Mouse (Mus musculus) forebrain, embryonic 11.5 days (tissue): ENCODE measurements around the gene Nrp1. TPM values are rescaled to one million over a fixed set of nuclear protein-coding genes. Genes with fewer than 3 reads are reported as not detected.

Experiments used
- ATAC-seq: fragments of 200-750 bp; cut with Nextera tagmentation; replicated peaks from 2 replicates; pipeline ENCODE4 v1.8.0; 2017; ENCODE audit warnings: moderate TSS enrichment; ENCODE audit not compliant: low FRiP score
- DNase-seq: peaks from one replicate; pipeline ENCODE4 v3.0.0-alpha.2; 2017; ENCODE audit warnings: low spot score
- H3K27ac ChIP-seq: fragments of 300-500 bp; sonication (generic); 2 replicates; pipeline ENCODE4 v1.5.1; 2014; ENCODE audit warnings: low read depth, low read length
- H3K27me3 ChIP-seq: fragments of 300-500 bp; sonication (generic); 2 replicates; pipeline ENCODE4 v1.6.1; 2014; ENCODE audit warnings: mild to moderate bottlenecking, low read length, mixed read lengths; ENCODE audit not compliant: control insufficient read depth, insufficient read depth
- H3K36me3 ChIP-seq: fragments of 300-500 bp; sonication (generic); 2 replicates; pipeline ENCODE4 v1.6.1; 2014; ENCODE audit warnings: mild to moderate bottlenecking, low read length, moderate library complexity, mixed read lengths; ENCODE audit not compliant: control insufficient read depth, insufficient read depth
- H3K4me1 ChIP-seq: fragments of 300-500 bp; sonication (generic); replicated peaks from 2 replicates; pipeline ENCODE4 v1.6.1; 2014; ENCODE audit warnings: low read length, mixed read lengths; ENCODE audit not compliant: control insufficient read depth, insufficient read depth
- H3K4me2 ChIP-seq: fragments of 300-500 bp; sonication (generic); 2 replicates; pipeline ENCODE4 v1.6.1; 2014; ENCODE audit warnings: low read depth, mild to moderate bottlenecking, low read length, moderate library complexity, mixed read lengths; ENCODE audit not compliant: severe bottlenecking
- H3K4me3 ChIP-seq: fragments of 300-500 bp; sonication (generic); 2 replicates; pipeline ENCODE4 v1.5.1; 2014; ENCODE audit warnings: low read depth, low read length
- H3K9ac ChIP-seq: fragments of 300-500 bp; sonication (generic); 2 replicates; pipeline ENCODE4 v1.6.1; 2014; ENCODE audit warnings: low read length
- H3K9me3 ChIP-seq: fragments of 300-500 bp; sonication (generic); 2 replicates; pipeline ENCODE4 v1.6.1; 2016; ENCODE audit warnings: low read length, mixed read lengths; ENCODE audit not compliant: control insufficient read depth
- WGBS: fragments of 180-500 bp; shearing (Covaris S2); extraction: QIAGEN DNeasy Blood & Tissue Kit; methylation state at CpG from one replicate; pipeline ENCODE4 v1.1.7; 2014; 5-methylcytosine and 5-hydroxymethylcytosine counted together
- polyA plus RNA-seq: library from polyadenylated mRNA; unstranded; fragments of >200 nt; fragmentation: Nextera tagmentation; extraction: Ambion mirVana; gene quantifications from 2 replicates; pipeline ENCODE4 v1.2.1, GENCODE M21; 2014

Nrp1 gene
- polyA plus RNA-seq: 28.0 and 28.3 TPM in 2 replicates

DNA sequence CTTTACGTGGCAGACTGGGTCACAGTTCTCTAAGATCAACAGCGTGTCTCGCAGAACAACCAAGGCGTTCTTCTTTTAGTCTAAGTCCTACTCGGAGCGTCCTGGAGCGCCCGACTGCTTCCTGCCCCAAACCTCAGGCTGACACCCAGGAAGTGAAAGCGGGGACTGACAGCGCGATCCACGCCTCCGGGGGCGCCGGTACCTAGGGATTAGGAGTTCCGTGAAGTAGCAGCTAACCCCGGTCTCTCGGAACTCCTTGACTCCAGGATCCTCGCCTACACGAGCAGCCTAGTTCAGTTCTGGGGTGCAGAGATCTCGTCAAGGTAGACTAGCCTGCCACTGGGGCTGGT lies at the start of gene Nrp1:
TSS of gene Nrp1 (plus strand) at position 199 of the 350 bp plus-strand sequence.
- H3K9me3 ChIP-seq: no peaks in the 10 kb centered on the region
- peak within 1 kb of the TSS; percentile 55 for H3K4me3 ChIP-seq
- no peaks in the 10 kb centered on the region for H3K36me3 ChIP-seq
- H3K4me2 ChIP-seq: peak within 1 kb of the TSS; percentile 99
- H3K27ac ChIP-seq: peak within 1 kb of the TSS; percentile 77
- peak; percentile 73 for DNase-seq
- ATAC-seq: peak; percentile 2; the same call in 1 of the 2 replicates
- H3K27me3 ChIP-seq: peaks cover 12% of the 10 kb centered on the region; the same call in 1 of the 2 replicates
- peak within 1 kb of the TSS; percentile 69 for H3K9ac ChIP-seq
- peaks cover 10% of the 10 kb centered on the region for H3K4me1 ChIP-seq
- WGBS: under 1% methylated on average over 21 of the region's 21 CpGs

GRCm38 (mm10) chr8:128320797-128321196 lies 37.6 kb upstream of the Nrp1 start:
- Histone ChIP-seq H3K4me1 (no peaks in the 10 kb centered on the region), H3K4me3 (no peak overlapping the region), H3K9ac (no peak overlapping the region), H3K4me2 (no peak overlapping the region), H3K36me3 (no peaks in the 10 kb centered on the region), H3K9me3 (no peaks in the 10 kb centered on the region), H3K27me3 (no peaks in the 10 kb centered on the region), H3K27ac (no peak overlapping the region)
- 90% methylated on average over 2 of the region's 2 CpGs for WGBS
- ATAC-seq (no peak), DNase-seq (no peak)

GRCm38 (mm10) chr8:128327281-128327680 lies 31.1 kb upstream of the Nrp1 start:
- Histone ChIP-seq H3K4me3 (no peak overlapping the region), H3K36me3 (no peaks in the 10 kb centered on the region), H3K9me3 (no peaks in the 10 kb centered on the region), H3K27me3 (no peaks in the 10 kb centered on the region), H3K4me2 (no peak overlapping the region), H3K4me1 (no peaks in the 10 kb centered on the region), H3K9ac (no peak overlapping the region), H3K27ac (no peak overlapping the region)
- WGBS: 90% methylated on average over 1 of the region's 1 CpGs
- no peak for DNase-seq
- no peak for ATAC-seq

DNA sequence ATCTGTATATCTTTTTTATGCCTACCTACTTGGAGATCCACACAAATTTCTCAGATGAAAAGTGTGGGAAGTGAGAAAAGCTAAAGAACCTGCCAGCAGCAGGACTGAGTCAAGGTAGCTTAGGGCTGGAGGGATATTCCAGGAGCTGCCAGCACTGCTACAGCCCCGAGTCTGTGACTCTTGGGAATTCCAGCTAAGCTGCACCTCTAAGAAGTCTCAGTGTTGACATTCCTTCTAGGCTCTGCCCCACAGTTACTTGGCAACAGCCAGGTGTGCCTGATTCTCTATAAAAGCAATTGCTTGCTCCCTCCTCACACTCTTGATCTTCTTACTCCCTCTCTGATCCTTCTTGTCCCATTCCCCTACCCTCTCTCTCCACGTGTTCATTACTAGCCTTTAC lies 30.5 kb upstream of the Nrp1 start:
- Histone ChIP-seq H3K27ac (no peak overlapping the region), H3K4me2 (no peak overlapping the region), H3K36me3 (no peaks in the 10 kb centered on the region), H3K9ac (no peak overlapping the region), H3K9me3 (no peaks in the 10 kb centered on the region), H3K4me3 (no peak overlapping the region), H3K27me3 (no peaks in the 10 kb centered on the region), H3K4me1 (no peaks in the 10 kb centered on the region)
- ATAC-seq: no peak
- WGBS: 25% methylated on average over 2 of the region's 2 CpGs
- DNase-seq: no peak

- 92% methylated on average over 3 of the region's 3 CpGs for WGBS
- no peak overlapping the region for H3K27ac ChIP-seq
- H3K4me2 ChIP-seq: no peak overlapping the region
- H3K4me1 ChIP-seq: no peaks in the 10 kb centered on the region
- H3K9ac ChIP-seq: no peak overlapping the region
- H3K36me3 ChIP-seq: no peaks in the 10 kb centered on the region
- no peak for ATAC-seq
- no peak overlapping the region for H3K4me3 ChIP-seq
- H3K9me3 ChIP-seq: no peaks in the 10 kb centered on the region
- DNase-seq: no peak
- no peaks in the 10 kb centered on the region for H3K27me3 ChIP-seq
Observed at GRCm38 (mm10) chr8:128329502-128329901, 28.9 kb upstream of the Nrp1 start.

GRCm38 (mm10) chr8:128335976-128336375 lies 22.4 kb upstream of the Nrp1 start:
- DNase-seq (no peak), ATAC-seq (no peak)
- no peaks in the 10 kb centered on the region for H3K4me1 ChIP-seq
- WGBS: 87% methylated on average over 3 of the region's 3 CpGs
- no peaks in the 10 kb centered on the region for H3K36me3 ChIP-seq
- no peaks in the 10 kb centered on the region for H3K27me3 ChIP-seq
- no peak overlapping the region for H3K4me2 ChIP-seq
- no peaks in the 10 kb centered on the region for H3K9me3 ChIP-seq
- no peak overlapping the region for H3K4me3 ChIP-seq
- no peak overlapping the region for H3K9ac ChIP-seq
- no peak overlapping the region for H3K27ac ChIP-seq

DNA sequence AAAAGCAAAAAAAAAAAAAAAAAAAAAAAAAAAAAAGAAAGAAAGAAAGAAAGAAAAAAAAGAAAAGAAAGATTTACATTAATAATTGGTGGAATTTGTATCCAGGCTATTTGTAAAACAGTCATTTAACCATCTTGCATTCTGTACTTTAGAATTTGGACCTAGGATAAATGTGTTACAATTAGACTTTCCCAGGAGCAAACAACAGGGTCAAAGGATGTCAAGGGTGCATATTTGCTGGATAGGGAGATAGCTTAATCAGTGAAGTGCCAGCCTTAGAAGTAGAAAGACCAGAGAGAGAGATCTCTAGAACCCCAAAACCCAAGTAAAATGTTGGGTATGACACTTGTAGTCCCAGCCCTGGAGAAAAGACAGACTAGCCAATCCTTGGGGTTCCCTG lies 19.5 kb upstream of the Nrp1 start:
- H3K27ac ChIP-seq: no peak overlapping the region
- no peaks in the 10 kb centered on the region for H3K27me3 ChIP-seq
- H3K4me1 ChIP-seq: no peaks in the 10 kb centered on the region
- ATAC-seq (no peak), DNase-seq (no peak)
- no peaks in the 10 kb centered on the region for H3K9me3 ChIP-seq
- H3K4me2 ChIP-seq: no peak overlapping the region
- H3K36me3 ChIP-seq: no peaks in the 10 kb centered on the region
- no peak overlapping the region for H3K9ac ChIP-seq
- no peak overlapping the region for H3K4me3 ChIP-seq

DNA sequence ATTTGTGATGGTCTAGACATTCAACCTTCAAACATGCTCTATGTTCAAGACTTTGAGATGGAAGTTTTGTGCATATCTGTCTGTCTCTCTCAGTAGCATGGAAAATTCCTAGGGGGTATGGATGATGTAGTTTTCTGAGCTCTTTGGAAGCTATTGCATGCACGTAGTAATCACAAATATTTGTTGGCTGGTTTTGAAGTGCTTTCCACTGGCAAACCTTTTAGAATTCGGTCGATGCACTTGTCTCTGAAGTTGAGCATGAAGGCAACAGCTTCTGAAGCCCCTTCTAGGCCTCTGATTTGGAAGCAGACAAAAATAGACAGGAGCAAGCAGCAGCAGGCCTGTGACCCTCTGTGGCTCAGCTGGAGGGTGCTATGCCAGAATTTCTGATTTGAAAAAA lies 18.9 kb upstream of the Nrp1 start:
- WGBS: 92% methylated on average over 3 of the region's 3 CpGs
- DNase-seq (no peak), ATAC-seq (no peak)
- H3K4me2 ChIP-seq: no peak overlapping the region
- no peak overlapping the region for H3K9ac ChIP-seq
- no peaks in the 10 kb centered on the region for H3K4me1 ChIP-seq
- no peaks in the 10 kb centered on the region for H3K9me3 ChIP-seq
- no peaks in the 10 kb centered on the region for H3K36me3 ChIP-seq
- H3K27me3 ChIP-seq: no peaks in the 10 kb centered on the region
- H3K27ac ChIP-seq: no peak overlapping the region
- H3K4me3 ChIP-seq: no peak overlapping the region

DNA sequence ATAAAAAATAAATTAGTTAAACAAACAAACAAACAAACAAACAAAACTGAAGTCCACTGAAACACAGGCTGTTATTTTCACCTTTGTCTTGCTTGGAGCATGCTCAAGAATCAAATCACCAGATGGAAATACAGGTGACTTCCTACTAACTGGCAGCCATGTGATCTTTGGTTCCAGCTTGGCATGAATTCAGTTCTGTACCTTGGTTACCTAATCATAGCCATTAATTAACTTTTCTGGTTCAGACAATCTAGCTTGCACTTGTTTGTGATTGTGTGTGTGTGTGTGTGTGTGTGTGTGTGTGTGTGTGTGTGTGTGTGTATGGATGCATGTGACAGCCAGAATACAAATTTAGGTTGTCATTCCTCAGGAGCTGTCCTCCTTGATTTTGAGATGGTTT lies 8.0 kb upstream of the Nrp1 start:
- ATAC-seq (no peak), DNase-seq (no peak)
- Histone ChIP-seq H3K27me3 (no peaks in the 10 kb centered on the region), H3K9ac (no peak overlapping the region), H3K4me2 (no peak overlapping the region), H3K36me3 (no peaks in the 10 kb centered on the region), H3K4me1 (no peaks in the 10 kb centered on the region), H3K9me3 (no peaks in the 10 kb centered on the region), H3K27ac (no peak overlapping the region), H3K4me3 (no peak overlapping the region)
